ENCODE assay signal across 8 mouse cellular contexts in the genomic region with DNA sequence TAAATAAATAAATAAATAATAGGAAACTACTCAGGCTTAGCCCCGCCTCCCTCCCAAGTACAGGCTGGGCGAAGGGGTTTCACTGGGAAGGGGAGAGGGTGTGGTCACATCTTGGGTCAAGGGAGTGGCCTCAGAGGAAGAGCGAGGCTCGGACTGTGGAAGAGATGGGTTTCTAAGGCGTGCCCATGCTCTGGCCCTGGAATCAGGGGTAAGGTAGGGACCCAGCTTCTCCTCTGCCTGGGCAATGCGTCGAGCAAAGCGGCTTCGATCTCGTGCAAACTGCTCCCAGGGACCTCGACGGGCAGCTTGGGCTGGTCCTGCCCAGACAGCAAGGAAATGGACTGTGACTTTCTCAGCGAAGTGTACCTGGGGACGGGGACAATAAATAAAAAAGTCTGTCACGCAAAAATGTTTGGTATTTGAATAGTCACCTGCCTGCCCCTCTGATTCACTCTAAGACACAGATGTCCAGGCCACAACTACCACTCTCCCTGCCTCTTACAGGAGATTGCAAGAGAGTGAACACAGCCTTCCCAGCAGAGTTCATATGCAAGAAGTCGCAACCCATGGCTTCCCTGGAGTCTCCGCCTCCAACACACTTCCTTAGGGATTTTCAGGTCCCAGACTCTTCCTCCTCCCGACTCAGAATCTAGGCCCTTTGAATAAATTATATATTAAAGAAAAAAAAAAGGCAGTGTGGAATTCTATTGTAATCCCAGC. TPM values are rescaled to one million over a fixed set of nuclear protein-coding genes. Genes with fewer than 3 reads are reported as not detected.
DNase-seq lines count a peak whose midpoint lies in the region; ATAC-seq lines count a peak whose summit lies in the region.

No protein-coding gene starts in this region.

- H3K27ac ChIP-seq in intestine, embryonic 15.5 days: no peak overlapping the region
- H3K27ac ChIP-seq in neural tube, embryonic 15.5 days (replicated peaks): no peak overlapping the region

- peak overlapping the region; percentile 92 for H3K4me3 ChIP-seq in megakaryocyte, embryonic 14.5 days (replicated peaks)
- no peak overlapping the region for H3K4me3 ChIP-seq in intestine, embryonic 15.5 days (replicated peaks)
- H3K4me3 ChIP-seq in neural tube, embryonic 15.5 days (replicated peaks): no peak overlapping the region

- peaks cover 33% of the 10 kb centered on the region for H3K36me3 ChIP-seq in megakaryocyte, embryonic 14.5 days (replicated peaks; ENCODE audit: low read length)
- no peaks in the 10 kb centered on the region for H3K36me3 ChIP-seq in intestine, embryonic 15.5 days
- no peaks in the 10 kb centered on the region for H3K36me3 ChIP-seq in neural tube, embryonic 15.5 days

- no peak for ATAC-seq in CD4-positive, CD25-positive, alpha-beta regulatory T cell, adult 4 months
- no peak for ATAC-seq in megakaryocyte, adult 5-6 weeks (ENCODE audit: poor library complexity, severe bottlenecking)
- no peak for ATAC-seq in intestine, embryonic 15.5 days
- no peak for ATAC-seq in neural tube, embryonic 15.5 days (ENCODE audit: low FRiP score)

- WGBS in intestine, embryonic 15.5 days: 56% methylated on average over 18 of the region's 18 CpGs
- 72% methylated on average over 18 of the region's 18 CpGs for WGBS in neural tube, embryonic 15.5 days

- no peaks in the 10 kb centered on the region for H3K9me3 ChIP-seq in megakaryocyte, embryonic 14.5 days
- no peaks in the 10 kb centered on the region for H3K9me3 ChIP-seq in intestine, embryonic 15.5 days
- H3K9me3 ChIP-seq in neural tube, embryonic 15.5 days (replicated peaks): no peaks in the 10 kb centered on the region

- H3K9ac ChIP-seq in intestine, embryonic 15.5 days: peak overlapping the region; percentile 32; the same call in 1 of the 2 replicates
- no peak overlapping the region for H3K9ac ChIP-seq in neural tube, embryonic 15.5 days (replicated peaks)

- DNase-seq in CD4-positive, CD25-positive, alpha-beta regulatory T cell, adult 2 months (ENCODE audit: low read depth, low spot score): peak; percentile 51
- DNase-seq in layer of hippocampus, postnatal 25 days (ENCODE audit: extremely low spot score in 1 of 2, low spot score in 1 of 2): no peak
- no peak for DNase-seq in ovary, postnatal 10 days (ENCODE audit: low spot score)

- H3K4me2 ChIP-seq in intestine, embryonic 15.5 days (replicated peaks): peak overlapping the region; percentile 24
- H3K4me2 ChIP-seq in neural tube, embryonic 15.5 days: peak overlapping the region; percentile 31

- peaks cover 65% of the 10 kb centered on the region for H3K4me1 ChIP-seq in megakaryocyte, embryonic 14.5 days
- H3K4me1 ChIP-seq in intestine, embryonic 15.5 days (replicated peaks): peaks cover 28% of the 10 kb centered on the region
- H3K4me1 ChIP-seq in neural tube, embryonic 15.5 days: peaks cover 42% of the 10 kb centered on the region

- H3K27me3 ChIP-seq in megakaryocyte, embryonic 14.5 days (replicated peaks): no peaks in the 10 kb centered on the region
- H3K27me3 ChIP-seq in intestine, embryonic 15.5 days (replicated peaks): no peaks in the 10 kb centered on the region
- H3K27me3 ChIP-seq in neural tube, embryonic 15.5 days (replicated peaks): no peaks in the 10 kb centered on the region

RNA-seq across cellular contexts. Expression of gene Ppp1r15a, which starts 3.0 kb away (rescaled TPM):
- 100 to 1,000 TPM in 1 of 2 experiments, 10 to 100 TPM in 1; 49.3 to 132 TPM for polyA plus RNA-seq in CD4-positive, CD25-positive, alpha-beta regulatory T cell, adult 4 months (2017; shearing (Covaris generic))
- 361 and 818 TPM in 2 replicates for polyA plus RNA-seq in megakaryocyte, embryonic 14.5 days (2012; ENCODE audit: insufficient read depth, low replicate concordance)
- 29.2 and 39.1 TPM in 2 replicates for total RNA-seq in megakaryocyte, adult 5-6 weeks (2015)
- total RNA-seq in megakaryocyte, adult 5-6 weeks (2017): 50.0 and 64.7 TPM in 2 replicates
- polyA plus RNA-seq in intestine, embryonic 15.5 days (2015; fragmentation: Nextera tagmentation; extraction: Ambion mirVana): 16.5 and 17.0 TPM in 2 replicates
- polyA plus RNA-seq in neural tube, embryonic 15.5 days (2015; fragmentation: Nextera tagmentation; extraction: Ambion mirVana): 17.8 and 18.4 TPM in 2 replicates
- total RNA-seq in layer of hippocampus, postnatal 25 days (2021): 10 to 100 TPM; 19.6 to 21.6 TPM

RNA-seq across cellular contexts. Expression of gene Plekha4, which starts 3.0 kb away (rescaled TPM):
- under 1 TPM in 1 of 2 experiments, not detected in 1; 0.20 TPM for polyA plus RNA-seq in CD4-positive, CD25-positive, alpha-beta regulatory T cell, adult 4 months (2017; shearing (Covaris generic))
- polyA plus RNA-seq in megakaryocyte, embryonic 14.5 days (2012; ENCODE audit: insufficient read depth, low replicate concordance): 2.9 and 16.4 TPM in 2 replicates
- total RNA-seq in megakaryocyte, adult 5-6 weeks (2015): not detected in 2 replicates
- 0.24 TPM in 1 of 2 replicates, not detected in the other for total RNA-seq in megakaryocyte, adult 5-6 weeks (2017)
- polyA plus RNA-seq in intestine, embryonic 15.5 days (2015; fragmentation: Nextera tagmentation; extraction: Ambion mirVana): 0.83 and 1.5 TPM in 2 replicates
- polyA plus RNA-seq in neural tube, embryonic 15.5 days (2015; fragmentation: Nextera tagmentation; extraction: Ambion mirVana): 4.3 and 4.7 TPM in 2 replicates
- under 1 TPM; 0.47 TPM for total RNA-seq in layer of hippocampus, postnatal 25 days (2021)

RNA-seq across cellular contexts. Expression of gene Nucb1, which starts 12.9 kb away (rescaled TPM):
- polyA plus RNA-seq in CD4-positive, CD25-positive, alpha-beta regulatory T cell, adult 4 months (2017; shearing (Covaris generic)): 100 to 1,000 TPM; 124 to 159 TPM
- polyA plus RNA-seq in megakaryocyte, embryonic 14.5 days (2012; ENCODE audit: insufficient read depth, low replicate concordance): 504 and 892 TPM in 2 replicates
- 54.9 and 59.1 TPM in 2 replicates for total RNA-seq in megakaryocyte, adult 5-6 weeks (2015)
- 178 and 199 TPM in 2 replicates for total RNA-seq in megakaryocyte, adult 5-6 weeks (2017)
- 209 and 229 TPM in 2 replicates for polyA plus RNA-seq in intestine, embryonic 15.5 days (2015; fragmentation: Nextera tagmentation; extraction: Ambion mirVana)
- 140 and 158 TPM in 2 replicates for polyA plus RNA-seq in neural tube, embryonic 15.5 days (2015; fragmentation: Nextera tagmentation; extraction: Ambion mirVana)
- total RNA-seq in layer of hippocampus, postnatal 25 days (2021): 100 to 1,000 TPM; 102 to 105 TPM

RNA-seq across cellular contexts. Expression of gene Hsd17b14, which starts 31.6 kb away (rescaled TPM):
- polyA plus RNA-seq in CD4-positive, CD25-positive, alpha-beta regulatory T cell, adult 4 months (2017; shearing (Covaris generic)): under 1 TPM; 0.77 to 0.81 TPM
- 4.9 and 6.8 TPM in 2 replicates for polyA plus RNA-seq in megakaryocyte, embryonic 14.5 days (2012; ENCODE audit: insufficient read depth, low replicate concordance)
- total RNA-seq in megakaryocyte, adult 5-6 weeks (2015): 0.25 TPM in 1 of 2 replicates, not detected in the other
- not detected in 2 replicates for total RNA-seq in megakaryocyte, adult 5-6 weeks (2017)
- polyA plus RNA-seq in intestine, embryonic 15.5 days (2015; fragmentation: Nextera tagmentation; extraction: Ambion mirVana): 2.1 and 2.8 TPM in 2 replicates
- 0.93 TPM in 1 of 2 replicates, not detected in the other for polyA plus RNA-seq in neural tube, embryonic 15.5 days (2015; fragmentation: Nextera tagmentation; extraction: Ambion mirVana)
- total RNA-seq in layer of hippocampus, postnatal 25 days (2021): under 1 TPM in 1 of 2 experiments, not detected in 1; 0.54 TPM

RNA-seq across cellular contexts. Expression of gene Dhdh, which starts 34.5 kb away (rescaled TPM):
- polyA plus RNA-seq in CD4-positive, CD25-positive, alpha-beta regulatory T cell, adult 4 months (2017; shearing (Covaris generic)): 1 to 10 TPM; 1.1 to 2.7 TPM
- polyA plus RNA-seq in megakaryocyte, embryonic 14.5 days (2012; ENCODE audit: insufficient read depth, low replicate concordance): 0.23 and 0.70 TPM in 2 replicates
- 15.5 and 18.3 TPM in 2 replicates for total RNA-seq in megakaryocyte, adult 5-6 weeks (2015)
- total RNA-seq in megakaryocyte, adult 5-6 weeks (2017): 14.2 and 16.0 TPM in 2 replicates
- polyA plus RNA-seq in intestine, embryonic 15.5 days (2015; fragmentation: Nextera tagmentation; extraction: Ambion mirVana): 2.6 and 2.7 TPM in 2 replicates
- 4.2 and 4.8 TPM in 2 replicates for polyA plus RNA-seq in neural tube, embryonic 15.5 days (2015; fragmentation: Nextera tagmentation; extraction: Ambion mirVana)
- total RNA-seq in layer of hippocampus, postnatal 25 days (2021): 1 to 10 TPM; 3.1 to 5.7 TPM
